Mouse (Mus musculus) inflammation-experienced regulatory T-cells (primary cell): Measurements from ENCODE around the gene Tbcel. TPM values are rescaled to one million over a fixed set of nuclear protein-coding genes. Genes with fewer than 3 reads are reported as not detected.

Experiments
- polyA plus RNA-seq, 2 experiments: library from polyadenylated mRNA; unstranded; fragments of 100-300 nt; shearing (Covaris generic); gene quantifications; one replicate each; pipeline ENCODE4 v1.2.1; 2017

The Tbcel gene
- polyA plus RNA-seq = 10 to 100 TPM; 19.9 TPM

DNA sequence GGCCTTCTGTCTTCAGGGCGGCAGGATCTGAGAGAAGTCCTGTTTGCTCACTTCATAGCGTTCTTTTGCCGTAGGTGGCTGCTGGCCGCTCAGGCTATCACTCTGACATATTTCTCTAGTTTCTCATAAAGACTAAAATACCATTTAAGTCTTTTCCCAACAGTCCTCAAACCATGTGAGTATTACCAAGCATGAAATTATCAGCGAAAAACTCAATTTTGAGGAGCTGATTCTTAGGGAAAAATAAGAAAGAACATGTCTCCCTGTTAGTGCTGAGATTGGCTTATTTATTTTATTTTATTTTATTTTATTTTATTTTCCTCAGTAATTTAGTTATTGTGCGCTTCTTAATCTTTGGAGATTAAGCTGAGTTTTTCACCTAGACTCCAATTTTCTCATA lies at the start of gene Tbcel:
Gene Tbcel (minus strand): TSS at position 101 of the 400 bp plus-strand sequence.

DNA sequence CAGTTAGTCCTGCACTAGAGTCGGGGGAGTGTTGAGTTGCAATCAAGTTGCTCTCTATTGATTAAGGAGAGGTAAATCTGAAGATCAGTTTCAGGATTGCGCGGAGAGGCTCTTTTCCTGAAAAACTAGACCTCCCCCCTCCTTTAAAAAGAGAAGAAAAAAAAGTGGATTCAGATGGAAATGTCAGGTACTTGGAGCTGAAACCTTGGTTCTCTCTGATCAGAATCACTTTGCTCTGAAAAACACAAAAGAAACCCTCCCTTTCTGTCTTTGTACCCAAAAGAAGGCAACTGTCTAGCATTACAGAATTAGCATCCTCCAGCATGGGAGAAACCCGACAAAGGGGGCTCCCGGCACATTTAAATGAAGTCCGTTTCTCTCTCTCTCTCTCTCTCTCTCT lies 107.8 kb downstream of the Tbcel start, which contains the start of gene Tecta:
Gene Tecta (minus strand): TSS at position 101 of the 400 bp plus-strand sequence.

Other genes with a start within 250 kb of the Tbcel start
- 100 to 1,000 TPM in 1 of 2 experiments, 10 to 100 TPM in 1; 63.6 to 104 TPM for gene Sc5d, start 243.6 kb downstream of the Tbcel start, polyA plus RNA-seq
- under 1 TPM in 1 of 2 experiments, not detected in 1; 0.23 TPM for gene Tecta, start 107.9 kb downstream of the Tbcel start, polyA plus RNA-seq